Mouse (Mus musculus): Measurements from ENCODE around the gene Arhgap24. TPM values are rescaled to one million over a fixed set of nuclear protein-coding genes. Genes with fewer than 3 reads are reported as not detected.

The Arhgap24 gene
- polyA plus RNA-seq, 1 experiment from 2014 or later, result 6.0 TPM

GRCm38 (mm10) chr5:102498747-102499146 is 17.6 kb downstream of the Arhgap24 start:
- peak; percentile 18 for DNase-seq (ENCODE audit: low spot score)

- no peak for DNase-seq (ENCODE audit: low spot score)
Measured at GRCm38 (mm10) chr5:102502333-102502732, 21.1 kb downstream of the Arhgap24 start.

- no peak for DNase-seq (ENCODE audit: low spot score)
Measured at GRCm38 (mm10) chr5:102503066-102503465, 21.9 kb downstream of the Arhgap24 start.

GRCm38 (mm10) chr5:102503868-102504267 is 22.7 kb downstream of the Arhgap24 start:
- DNase-seq (ENCODE audit: low spot score), result no peak

- DNase-seq (ENCODE audit: low spot score), result no peak
Measured at GRCm38 (mm10) chr5:102504557-102504956, 23.4 kb downstream of the Arhgap24 start.

GRCm38 (mm10) chr5:102508162-102508561 is 27.0 kb downstream of the Arhgap24 start:
- no peak for DNase-seq (ENCODE audit: low spot score)

- DNase-seq (ENCODE audit: low spot score), result no peak
Measured at GRCm38 (mm10) chr5:102509381-102509780, 28.2 kb downstream of the Arhgap24 start.

GRCm38 (mm10) chr5:102511651-102512050 is 30.5 kb downstream of the Arhgap24 start:
- DNase-seq (ENCODE audit: low spot score), result no peak

- no peak for DNase-seq (ENCODE audit: low spot score)
Measured at GRCm38 (mm10) chr5:102515496-102515895, 34.3 kb downstream of the Arhgap24 start.

- DNase-seq (ENCODE audit: low spot score), result no peak
Measured at GRCm38 (mm10) chr5:102520506-102520905, 39.3 kb downstream of the Arhgap24 start.

GRCm38 (mm10) chr5:102535311-102535710 is 54.1 kb downstream of the Arhgap24 start:
- DNase-seq (ENCODE audit: low spot score), result no peak

GRCm38 (mm10) chr5:102537819-102538218 is 56.6 kb downstream of the Arhgap24 start:
- no peak for DNase-seq (ENCODE audit: low spot score)

- DNase-seq (ENCODE audit: low spot score), result no peak
Measured at GRCm38 (mm10) chr5:102546296-102546695, 65.1 kb downstream of the Arhgap24 start.

GRCm38 (mm10) chr5:102547786-102548185 is 66.6 kb downstream of the Arhgap24 start:
- DNase-seq (ENCODE audit: low spot score), result no peak

GRCm38 (mm10) chr5:102548382-102548781 is 67.2 kb downstream of the Arhgap24 start:
- DNase-seq (ENCODE audit: low spot score), result no peak

GRCm38 (mm10) chr5:102550211-102550610 is 69.0 kb downstream of the Arhgap24 start:
- no peak for DNase-seq (ENCODE audit: low spot score)

- DNase-seq (ENCODE audit: low spot score), result no peak
Measured at GRCm38 (mm10) chr5:102550870-102551637, 69.9 kb downstream of the Arhgap24 start.

GRCm38 (mm10) chr5:102552533-102552932 is 71.3 kb downstream of the Arhgap24 start:
- no peak for DNase-seq (ENCODE audit: low spot score)

- no peak for DNase-seq (ENCODE audit: low spot score)
Measured at GRCm38 (mm10) chr5:102555958-102556357, 74.8 kb downstream of the Arhgap24 start.

GRCm38 (mm10) chr5:102560270-102560669 is 79.1 kb downstream of the Arhgap24 start:
- no peak for DNase-seq (ENCODE audit: low spot score)

GRCm38 (mm10) chr5:102563971-102564370 is 82.8 kb downstream of the Arhgap24 start:
- no peak for DNase-seq (ENCODE audit: low spot score)

- no peak for DNase-seq (ENCODE audit: low spot score)
Measured at GRCm38 (mm10) chr5:102568764-102569163, 87.6 kb downstream of the Arhgap24 start.

GRCm38 (mm10) chr5:102571445-102571844 is 90.3 kb downstream of the Arhgap24 start:
- no peak for DNase-seq (ENCODE audit: low spot score)

Data from thymus, postnatal 0 days (tissue).